Mouse (Mus musculus) adrenal gland, adult 2 months (tissue): ENCODE data around the gene Bex2. TPM values are rescaled to one million over a fixed set of nuclear protein-coding genes. Genes with fewer than 3 reads are reported as not detected.
"Not testable (repeated sequence)": the region's sequence is repeated elsewhere in the genome, so short reads cannot be mapped to it uniquely, and the experiment has no call there.

ENCODE experiments used
- DNase-seq: peaks from one replicate; pipeline ENCODE4 v3.0.0; 2021
- long read RNA-seq: library from polyadenylated mRNA; stranded (forward); transcript quantifications from one replicate; pipeline ENCODE4 v2.0.0, GENCODE M21; 2021
- polyA plus RNA-seq: library from polyadenylated mRNA; depleted of rRNA; stranded (reverse); fragments of >200 nt; gene quantifications from 2 replicates; pipeline ENCODE4 v1.2.3, GENCODE M21; 2012; rRNA removed
- total RNA-seq, 2 experiments: library from RNA; stranded (reverse); gene quantifications; 2 replicates each; pipeline ENCODE4 v1.2.3; 2021

Gene Bex2
- 10 to 100 TPM; 16.0 to 33.7 TPM for total RNA-seq
- polyA plus RNA-seq: 1.4 TPM in 2 replicates
- long read RNA-seq, transcript Bex2-201 (3 exons, 903 nt): major isoform, 16 of 24 reads
- long read RNA-seq, partial matches to known transcripts: 8 of 24 reads
- long read RNA-seq, other reads (novel, unspliced or antisense): 0 of 24 reads

- not testable (repeated sequence) for DNase-seq
Measured at GRCm38 (mm10) chrX:136068020-136068419, at the start of gene Bex2. Gene Bex2, minus strand, starts transcription at chrX:136068236.

GRCm38 (mm10) chrX:136115419-136115961 lies 47.5 kb upstream of the Bex2 start:
- peak; percentile 17 for DNase-seq

- no peak for DNase-seq
Measured at GRCm38 (mm10) chrX:136115015-136115414, 47.0 kb upstream of the Bex2 start.

GRCm38 (mm10) chrX:136107942-136108341 lies 39.9 kb upstream of the Bex2 start:
- peak; percentile 18 for DNase-seq

GRCm38 (mm10) chrX:136104724-136105088 lies 36.7 kb upstream of the Bex2 start:
- DNase-seq: no peak

GRCm38 (mm10) chrX:136104046-136104723 lies 36.1 kb upstream of the Bex2 start:
- no peak for DNase-seq

GRCm38 (mm10) chrX:136094421-136094820 lies 26.4 kb upstream of the Bex2 start:
- DNase-seq: no peak

GRCm38 (mm10) chrX:136092497-136093279 lies 24.7 kb upstream of the Bex2 start:
- no peak for DNase-seq

GRCm38 (mm10) chrX:136085155-136085554 lies 17.1 kb upstream of the Bex2 start, which contains the start of gene Nxf3:
Gene Nxf3, minus strand, starts transcription at chrX:136085255.
- no peak for DNase-seq

GRCm38 (mm10) chrX:136067201-136067991 lies 640 bp downstream of the Bex2 start:
- DNase-seq: not testable (repeated sequence)

GRCm38 (mm10) chrX:136060698-136061097 lies 7.3 kb downstream of the Bex2 start:
- no peak for DNase-seq

- DNase-seq: no peak
Measured at GRCm38 (mm10) chrX:136051219-136051618, 16.8 kb downstream of the Bex2 start.

- DNase-seq: peak; percentile 40
Measured at GRCm38 (mm10) chrX:136047528-136047927, 20.5 kb downstream of the Bex2 start.

- DNase-seq: no peak
Measured at GRCm38 (mm10) chrX:136043726-136044125, 24.3 kb downstream of the Bex2 start.

GRCm38 (mm10) chrX:136032799-136033763 lies 35.0 kb downstream of the Bex2 start, which contains the start of gene Arxes1:
Gene Arxes1, plus strand, starts transcription at chrX:136033367.
- DNase-seq: peak; percentile 27

- no peak for DNase-seq
Measured at GRCm38 (mm10) chrX:136030331-136030730, 37.7 kb downstream of the Bex2 start.
